Mouse (Mus musculus): ENCODE results near the gene Foxl2. TPM values are rescaled to one million over a fixed set of nuclear protein-coding genes. Genes with fewer than 3 reads are reported as not detected.

The Foxl2 gene
- total and polyA plus RNA-seq, 3 experiments = 0.20 to 0.35 TPM; not detected in 1

Other genes with a start within 250 kb of the Foxl2 start
- gene Prr23a1, start 112.8 kb upstream of the Foxl2 start, total RNA-seq (2021) = not detected
- gene Prr23a1, start 112.8 kb upstream of the Foxl2 start, polyA plus RNA-seq (2012; rRNA removed) = not detected in 2 replicates
- not detected for gene Prr23a2, start 98.8 kb upstream of the Foxl2 start, total RNA-seq (2021)
- gene Prr23a2, start 98.8 kb upstream of the Foxl2 start, polyA plus RNA-seq (2012; rRNA removed) = not detected in 2 replicates
- gene Prr23a3, start 90.5 kb upstream of the Foxl2 start, total RNA-seq (2021) = not detected
- 0.12 TPM in 1 of 2 replicates, not detected in the other for gene Prr23a3, start 90.5 kb upstream of the Foxl2 start, polyA plus RNA-seq (2012; rRNA removed)
- not detected for gene 7420426K07Rik, start 52.2 kb upstream of the Foxl2 start, total RNA-seq (2021)
- gene 7420426K07Rik, start 52.2 kb upstream of the Foxl2 start, polyA plus RNA-seq (2012; rRNA removed) = not detected in 2 replicates
- 10 to 100 TPM; 20.6 to 22.0 TPM for gene Faim, start 31.1 kb downstream of the Foxl2 start, total RNA-seq (2021)
- 0.83 and 1.1 TPM in 2 replicates for gene Faim, start 31.1 kb downstream of the Foxl2 start, polyA plus RNA-seq (2012; rRNA removed)
- gene Gm1123, start 80.4 kb downstream of the Foxl2 start, total RNA-seq (2021) = not detected
- gene Gm1123, start 80.4 kb downstream of the Foxl2 start, polyA plus RNA-seq (2012; rRNA removed) = not detected in 2 replicates
- 10 to 100 TPM; 15.6 to 20.7 TPM for gene Pik3cb, start 185.3 kb downstream of the Foxl2 start, total RNA-seq (2021)
- gene Pik3cb, start 185.3 kb downstream of the Foxl2 start, polyA plus RNA-seq (2012; rRNA removed) = 1.4 and 2.0 TPM in 2 replicates

Measured in adrenal gland, adult 2 months (tissue).